Mouse (Mus musculus) A20 (cell line): ENCODE results near the gene Msn.
"Not testable (repeated sequence)": the region's sequence is repeated elsewhere in the genome, so short reads cannot be mapped to it uniquely, and the experiment has no call there.

Experiments
- DNase-seq: peaks from one replicate; pipeline ENCODE4 v3.0.0-alpha.2; 2011; ENCODE audit warnings: low read depth, low spot score

Gene Msn

DNA sequence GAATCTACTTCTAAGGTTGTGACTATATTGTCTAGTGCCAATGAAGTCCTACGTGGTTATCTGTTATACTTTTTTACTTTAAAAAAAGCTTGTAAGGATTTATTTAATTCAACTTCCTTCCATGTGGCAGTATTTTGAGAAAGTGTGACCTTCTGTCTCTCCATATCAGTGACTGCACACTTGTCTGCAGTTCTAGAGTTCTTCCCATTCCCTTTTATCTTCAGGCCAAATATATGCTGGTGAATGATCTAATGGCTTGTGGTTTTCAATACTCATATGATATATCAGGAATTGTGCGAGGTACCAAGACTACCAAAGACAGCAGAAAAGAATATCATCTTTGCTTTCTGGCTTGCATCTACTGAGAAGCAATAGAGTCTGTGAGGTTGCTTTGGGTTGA lies 43.4 kb downstream of the Msn start:
- DNase-seq = no peak

- peak; percentile 36 for DNase-seq
Observed at GRCm38 (mm10) chrX:96144960-96145488, 49.2 kb downstream of the Msn start.

- no peak for DNase-seq
Observed at GRCm38 (mm10) chrX:96148217-96148616, 52.4 kb downstream of the Msn start.

DNA sequence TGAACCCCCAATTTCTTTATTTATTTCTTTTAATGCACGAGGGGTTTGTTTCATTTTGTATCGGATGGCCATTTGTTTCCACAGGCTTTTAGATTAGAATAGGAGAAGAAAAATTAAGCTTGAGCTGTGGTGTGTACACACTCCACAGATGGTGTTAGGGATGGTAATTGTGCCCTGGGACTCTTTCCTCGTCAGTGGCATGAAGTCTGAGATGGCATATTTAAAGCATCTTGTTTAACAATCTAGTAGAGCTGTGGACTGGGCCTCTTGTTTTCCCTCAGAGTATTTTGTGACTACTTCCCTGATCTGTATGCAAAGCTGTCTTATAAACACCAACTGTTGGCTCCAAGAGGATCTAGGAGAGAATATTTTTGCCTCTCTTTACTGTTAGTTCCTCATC lies 57.5 kb downstream of the Msn start:
- DNase-seq = no peak

GRCm38 (mm10) chrX:96157936-96158335 lies 62.1 kb downstream of the Msn start:
- peak; percentile 63 for DNase-seq

GRCm38 (mm10) chrX:96162571-96162970 lies 66.7 kb downstream of the Msn start:
- DNase-seq = peak; percentile 34

- DNase-seq = no peak
Observed at GRCm38 (mm10) chrX:96171645-96172388, 76.0 kb downstream of the Msn start.

DNA sequence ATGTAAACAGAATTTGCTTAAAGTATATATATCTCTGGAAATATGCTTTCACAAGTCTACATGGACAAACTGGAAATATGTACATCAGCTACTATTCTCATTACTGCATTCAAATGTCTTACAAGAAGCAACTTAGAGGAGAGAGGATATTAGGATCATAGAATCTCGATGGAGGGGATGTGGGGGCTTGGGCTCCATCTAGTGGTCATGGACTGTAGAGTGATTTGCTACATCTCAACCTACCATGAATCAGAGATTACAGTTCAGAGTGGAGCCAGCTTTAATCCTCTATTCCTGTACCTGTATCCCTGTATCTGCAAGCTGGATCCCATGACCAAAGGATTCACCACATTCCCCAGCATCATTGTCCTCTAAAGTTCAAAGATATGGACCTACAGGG lies 82.6 kb downstream of the Msn start:
- peak; percentile 52 for DNase-seq

- DNase-seq = no peak
Observed at GRCm38 (mm10) chrX:96184100-96184732, 88.4 kb downstream of the Msn start.

GRCm38 (mm10) chrX:96205143-96205542 lies 109.3 kb downstream of the Msn start:
- DNase-seq = not testable (repeated sequence)

DNA sequence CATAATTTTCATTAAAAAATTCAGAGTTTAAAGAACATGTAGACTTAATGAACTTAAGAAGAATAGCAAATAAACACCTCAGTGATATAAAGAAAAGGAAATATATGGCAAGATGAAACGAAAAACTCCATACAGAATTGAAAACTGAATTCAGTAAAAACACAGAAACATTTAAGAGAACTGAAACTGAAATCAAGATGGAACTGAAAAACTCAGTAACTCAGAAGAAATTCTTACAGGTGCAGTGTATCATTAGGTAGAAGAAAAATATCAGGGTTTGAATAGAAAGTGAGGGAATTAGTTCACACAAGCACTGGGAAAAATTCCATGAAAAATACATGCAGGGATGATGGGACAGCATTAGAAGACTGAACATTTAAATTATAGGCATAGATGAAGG lies 111.0 kb downstream of the Msn start:
- peak; percentile 31 for DNase-seq

DNA sequence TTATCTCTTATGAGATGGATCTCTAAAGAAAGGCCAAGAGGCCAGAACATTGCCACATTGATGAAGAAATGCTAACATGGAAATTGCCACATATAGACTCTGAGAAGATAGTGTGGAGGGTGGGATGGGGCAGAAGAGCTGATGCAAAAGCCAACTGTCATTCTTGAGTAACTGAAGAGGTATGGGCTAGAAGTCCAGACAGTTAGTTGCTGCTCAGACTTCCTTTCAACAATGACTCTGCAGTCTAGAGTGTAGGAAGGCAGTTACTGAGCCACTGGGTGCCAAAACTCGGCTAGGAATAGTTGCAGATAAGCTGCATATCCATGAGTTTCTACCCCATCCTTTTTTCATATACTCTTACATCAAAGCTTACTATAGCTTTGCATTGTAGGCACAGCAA lies 122.2 kb downstream of the Msn start:
- no peak for DNase-seq
